Mouse (Mus musculus): ENCODE results near the gene I830077J02Rik.
A peak's percentile ranks its signal among the peaks of the same experiment; 100 is the strongest.
"Not testable (repeated sequence)": the region's sequence is repeated elsewhere in the genome, so short reads cannot be mapped to it uniquely, and the experiment has no call there.

Gene I830077J02Rik

GRCm38 (mm10) chr3:105931095-105931494, 1.4 kb downstream of the I830077J02Rik start:
- peak; percentile 23 for DNase-seq (ENCODE audit: low read depth, low spot score)
- no peaks in the 10 kb centered on the region for H3K36me3 ChIP-seq (ENCODE audit: control insufficient read depth, insufficient read depth, low read length, poor library complexity, severe bottlenecking)

GRCm38 (mm10) chr3:105929821-105930220, 2.6 kb downstream of the I830077J02Rik start:
- H3K36me3 ChIP-seq (ENCODE audit: control insufficient read depth, insufficient read depth, low read length, poor library complexity, severe bottlenecking) = no peaks in the 10 kb centered on the region

More at GRCm38 (mm10) chr3:105931095-105931494, 1.4 kb downstream of the I830077J02Rik start:
- H3K27me3 ChIP-seq (ENCODE audit: control insufficient read depth, insufficient read depth, low read length, poor library complexity, severe bottlenecking) = no peaks in the 10 kb centered on the region; the same call in 1 of the 2 replicates

GRCm38 (mm10) chr3:105928781-105929180, 3.7 kb downstream of the I830077J02Rik start:
- Histone ChIP-seq H3K27me3 (ENCODE audit: control insufficient read depth, insufficient read depth, low read length, poor library complexity, severe bottlenecking) (no peaks in the 10 kb centered on the region; the same call in 1 of the 2 replicates), H3K36me3 (ENCODE audit: control insufficient read depth, insufficient read depth, low read length, poor library complexity, severe bottlenecking) (no peaks in the 10 kb centered on the region)
- DNase-seq (ENCODE audit: low read depth, low spot score) = no peak

More at GRCm38 (mm10) chr3:105929821-105930220, 2.6 kb downstream of the I830077J02Rik start:
- no peaks in the 10 kb centered on the region; the same call in 1 of the 2 replicates for H3K27me3 ChIP-seq (ENCODE audit: control insufficient read depth, insufficient read depth, low read length, poor library complexity, severe bottlenecking)
- peak; percentile 20 for DNase-seq (ENCODE audit: low read depth, low spot score)

GRCm38 (mm10) chr3:105928195-105928569, 4.3 kb downstream of the I830077J02Rik start:
- DNase-seq (ENCODE audit: low read depth, low spot score) = peak; percentile 56
- Histone ChIP-seq H3K36me3 (ENCODE audit: control insufficient read depth, insufficient read depth, low read length, poor library complexity, severe bottlenecking) (no peaks in the 10 kb centered on the region), H3K27me3 (ENCODE audit: control insufficient read depth, insufficient read depth, low read length, poor library complexity, severe bottlenecking) (no peaks in the 10 kb centered on the region; the same call in 1 of the 2 replicates)

GRCm38 (mm10) chr3:105927561-105928194, 4.8 kb downstream of the I830077J02Rik start:
- no peak for DNase-seq (ENCODE audit: low read depth, low spot score)
- Histone ChIP-seq H3K27me3 (ENCODE audit: control insufficient read depth, insufficient read depth, low read length, poor library complexity, severe bottlenecking) (no peaks in the 10 kb centered on the region; the same call in 1 of the 2 replicates), H3K36me3 (ENCODE audit: control insufficient read depth, insufficient read depth, low read length, poor library complexity, severe bottlenecking) (no peaks in the 10 kb centered on the region)

GRCm38 (mm10) chr3:105924616-105925015, 7.8 kb downstream of the I830077J02Rik start:
- H3K27me3 ChIP-seq (ENCODE audit: control insufficient read depth, insufficient read depth, low read length, poor library complexity, severe bottlenecking) = no peaks in the 10 kb centered on the region
- DNase-seq (ENCODE audit: low read depth, low spot score) = no peak
- H3K36me3 ChIP-seq (ENCODE audit: control insufficient read depth, insufficient read depth, low read length, poor library complexity, severe bottlenecking) = no peaks in the 10 kb centered on the region

GRCm38 (mm10) chr3:105921959-105922358, 10.5 kb downstream of the I830077J02Rik start:
- no peaks in the 10 kb centered on the region for H3K36me3 ChIP-seq (ENCODE audit: control insufficient read depth, insufficient read depth, low read length, poor library complexity, severe bottlenecking)
- DNase-seq (ENCODE audit: low read depth, low spot score) = peak; percentile 68

GRCm38 (mm10) chr3:105920743-105921142, 11.7 kb downstream of the I830077J02Rik start:
- not testable (repeated sequence) for H3K27me3 ChIP-seq (ENCODE audit: control insufficient read depth, insufficient read depth, low read length, poor library complexity, severe bottlenecking); H3K36me3 ChIP-seq (ENCODE audit: control insufficient read depth, insufficient read depth, low read length, poor library complexity, severe bottlenecking); DNase-seq (ENCODE audit: low read depth, low spot score)

More at GRCm38 (mm10) chr3:105921959-105922358, 10.5 kb downstream of the I830077J02Rik start:
- no peaks in the 10 kb centered on the region for H3K27me3 ChIP-seq (ENCODE audit: control insufficient read depth, insufficient read depth, low read length, poor library complexity, severe bottlenecking)

GRCm38 (mm10) chr3:105918355-105918745, 14.1 kb downstream of the I830077J02Rik start:
- Histone ChIP-seq H3K36me3 (ENCODE audit: control insufficient read depth, insufficient read depth, low read length, poor library complexity, severe bottlenecking) (no peaks in the 10 kb centered on the region), H3K27me3 (ENCODE audit: control insufficient read depth, insufficient read depth, low read length, poor library complexity, severe bottlenecking) (no peaks in the 10 kb centered on the region)
- DNase-seq (ENCODE audit: low read depth, low spot score) = no peak

GRCm38 (mm10) chr3:105917656-105918354, 14.7 kb downstream of the I830077J02Rik start:
- H3K36me3 ChIP-seq (ENCODE audit: control insufficient read depth, insufficient read depth, low read length, poor library complexity, severe bottlenecking) = no peaks in the 10 kb centered on the region
- DNase-seq (ENCODE audit: low read depth, low spot score) = no peak
- H3K27me3 ChIP-seq (ENCODE audit: control insufficient read depth, insufficient read depth, low read length, poor library complexity, severe bottlenecking) = no peaks in the 10 kb centered on the region

- not testable (repeated sequence) for DNase-seq (ENCODE audit: low read depth, low spot score); H3K36me3 ChIP-seq (ENCODE audit: control insufficient read depth, insufficient read depth, low read length, poor library complexity, severe bottlenecking); H3K27me3 ChIP-seq (ENCODE audit: control insufficient read depth, insufficient read depth, low read length, poor library complexity, severe bottlenecking)
Observed at GRCm38 (mm10) chr3:105916455-105916854, 16.0 kb downstream of the I830077J02Rik start.

GRCm38 (mm10) chr3:105915281-105915680, 17.2 kb downstream of the I830077J02Rik start:
- Histone ChIP-seq H3K36me3 (ENCODE audit: control insufficient read depth, insufficient read depth, low read length, poor library complexity, severe bottlenecking) (no peaks in the 10 kb centered on the region), H3K27me3 (ENCODE audit: control insufficient read depth, insufficient read depth, low read length, poor library complexity, severe bottlenecking) (no peaks in the 10 kb centered on the region)
- DNase-seq (ENCODE audit: low read depth, low spot score) = no peak

GRCm38 (mm10) chr3:105913839-105914681, 18.4 kb downstream of the I830077J02Rik start:
- DNase-seq (ENCODE audit: low read depth, low spot score) = no peak
- Histone ChIP-seq H3K36me3 (ENCODE audit: control insufficient read depth, insufficient read depth, low read length, poor library complexity, severe bottlenecking) (no peaks in the 10 kb centered on the region), H3K27me3 (ENCODE audit: control insufficient read depth, insufficient read depth, low read length, poor library complexity, severe bottlenecking) (no peaks in the 10 kb centered on the region)

- H3K36me3 ChIP-seq (ENCODE audit: control insufficient read depth, insufficient read depth, low read length, poor library complexity, severe bottlenecking) = no peaks in the 10 kb centered on the region
Observed at GRCm38 (mm10) chr3:105912097-105912880, 20.2 kb downstream of the I830077J02Rik start.

More at GRCm38 (mm10) chr3:105912097-105912880, 20.2 kb downstream of the I830077J02Rik start:
- no peak for DNase-seq (ENCODE audit: low read depth, low spot score)
- no peaks in the 10 kb centered on the region for H3K27me3 ChIP-seq (ENCODE audit: control insufficient read depth, insufficient read depth, low read length, poor library complexity, severe bottlenecking)
